Mouse (Mus musculus) adrenal gland, postnatal 14 days (tissue): ENCODE results near the gene Brs3. TPM values are rescaled to one million over a fixed set of nuclear protein-coding genes. Genes with fewer than 3 reads are reported as not detected.

Experiments used
- DNase-seq: peaks from one replicate; pipeline ENCODE4 v3.0.0; 2021; ENCODE audit warnings: mixed read lengths
- long read RNA-seq, 2 experiments: library from polyadenylated mRNA; stranded (forward); transcript quantifications; one replicate each; pipeline ENCODE4 v2.0.0; 2021
- total RNA-seq: library from RNA; stranded (reverse); gene quantifications from 2 replicates; pipeline ENCODE4 v1.2.3, GENCODE M21; 2021

Brs3 gene
- not detected in 2 replicates for total RNA-seq
- long read RNA-seq, experiment 1: 0 reads
- long read RNA-seq, experiment 2: 0 reads

DNA sequence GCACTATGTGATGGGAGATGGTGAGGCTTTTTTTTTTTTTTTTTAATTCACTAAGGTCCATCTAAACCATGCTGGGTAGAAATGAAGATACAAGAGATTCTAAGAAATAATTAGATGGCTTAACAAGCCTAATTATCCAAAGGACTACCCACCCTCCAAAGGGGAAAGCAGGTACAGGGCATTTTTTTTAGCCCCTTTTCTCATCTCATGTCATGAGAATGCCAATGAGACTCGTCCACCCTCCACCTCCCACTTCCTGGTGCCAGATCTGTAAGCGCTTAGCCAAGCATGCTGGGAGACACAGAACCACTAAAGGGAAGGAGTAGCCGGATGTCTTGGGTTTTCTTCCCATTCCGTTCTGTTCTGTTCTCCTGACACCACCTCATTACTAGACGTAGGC is at the start of gene Brs3:
Gene Brs3 (plus strand): TSS at position 301 of the 400 bp plus-strand sequence.
- no peak for DNase-seq

DNA sequence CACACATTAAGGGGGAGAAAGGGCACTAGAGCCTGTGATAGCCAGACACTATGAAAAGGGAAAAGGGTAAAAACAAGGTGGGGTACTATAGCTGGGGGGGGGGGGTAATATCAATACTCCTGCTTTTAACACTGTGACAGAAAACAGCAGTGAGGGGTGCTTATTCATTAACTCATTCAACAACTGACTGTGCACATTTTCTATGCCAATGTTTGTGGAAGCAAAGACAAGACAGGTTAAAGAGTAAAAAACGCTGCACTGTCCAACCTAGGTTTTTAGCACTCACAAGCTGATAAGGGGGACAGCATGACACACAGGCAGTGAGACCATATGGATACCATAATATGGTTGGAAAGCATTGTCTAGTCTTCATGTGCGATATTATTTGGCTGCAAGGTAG is 30.0 kb upstream of the Brs3 start:
- no peak for DNase-seq

DNA sequence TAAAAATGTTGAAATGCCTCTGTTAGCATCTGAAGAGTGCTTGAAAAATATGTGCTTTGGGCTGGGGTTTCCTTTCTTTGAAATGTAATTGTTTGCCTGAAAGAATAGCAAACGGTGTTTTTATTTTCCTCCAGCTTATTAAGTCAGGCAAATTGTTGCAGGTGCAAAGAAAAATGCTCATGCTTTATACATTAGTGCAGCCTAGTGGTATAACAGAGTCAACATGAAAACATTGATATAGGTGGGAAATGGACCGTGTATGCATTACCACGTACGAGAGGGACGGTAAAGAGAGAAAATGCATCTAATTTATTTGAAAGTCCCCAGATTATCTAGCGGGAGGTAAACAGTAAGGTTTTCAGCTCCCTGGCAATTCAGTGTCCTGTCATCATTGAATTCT is 995 bp downstream of the Brs3 start:
- DNase-seq: no peak

DNA sequence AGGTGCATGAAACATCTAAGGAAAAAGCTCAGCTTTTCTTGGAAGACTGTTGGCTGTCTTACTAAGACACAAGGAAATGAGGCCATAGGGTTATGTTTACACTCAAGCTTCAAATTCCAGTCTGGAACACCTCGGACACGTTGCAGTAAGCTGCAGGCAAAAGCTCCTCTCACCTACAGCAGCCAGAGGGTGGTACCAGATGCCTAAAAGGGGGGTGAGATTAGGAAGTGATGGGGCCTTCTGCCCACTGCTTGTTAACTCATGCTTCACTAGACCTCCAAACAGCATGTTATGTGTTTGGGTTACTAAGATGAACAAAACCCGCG is 9.9 kb downstream of the Brs3 start:
- no peak for DNase-seq

DNA sequence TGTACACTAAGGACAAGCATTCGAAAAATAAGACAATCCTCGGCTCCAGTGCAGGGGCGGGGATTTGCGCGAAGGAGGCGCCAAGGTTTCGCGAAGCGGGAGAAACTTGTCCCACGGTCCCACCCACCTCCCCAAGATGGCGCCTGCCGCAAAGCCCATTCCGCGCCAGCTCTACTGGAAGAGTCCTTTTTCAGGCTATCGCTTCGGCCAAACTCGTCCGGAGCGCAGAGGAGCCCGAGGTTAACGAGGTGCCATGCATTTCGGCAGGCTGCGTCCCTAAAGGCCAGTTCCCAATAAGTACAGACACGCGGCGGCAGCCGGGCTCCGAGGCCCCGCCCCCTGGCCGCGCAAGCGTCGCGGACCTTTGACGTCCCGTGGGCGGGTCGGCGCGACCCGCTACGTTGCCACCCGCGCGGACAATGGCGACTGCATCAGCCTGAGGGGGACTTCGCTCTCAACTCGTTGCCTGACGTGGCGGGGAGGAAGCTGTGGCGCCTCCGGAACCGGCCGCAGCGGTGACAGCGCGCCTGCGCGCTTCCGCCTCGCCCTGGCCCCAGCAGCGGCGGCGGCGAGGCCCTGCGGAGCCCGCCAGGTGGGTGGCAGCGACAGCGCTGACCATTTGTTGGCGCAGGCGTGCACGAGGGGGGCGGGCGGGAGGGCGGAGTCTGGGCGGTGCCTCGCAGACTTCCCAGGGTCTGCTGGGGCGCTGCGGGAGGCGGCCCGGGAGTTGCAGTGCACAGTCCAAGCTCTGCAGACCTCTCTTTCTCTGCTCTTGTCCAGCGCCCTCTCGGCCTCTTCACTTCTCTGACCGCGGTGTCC is 10.5 kb downstream of the Brs3 start, which contains the start of gene Htatsf1:
Gene Htatsf1 (plus strand): TSS at position 410 of the 819 bp plus-strand sequence.
- DNase-seq: peak; percentile 88

DNA sequence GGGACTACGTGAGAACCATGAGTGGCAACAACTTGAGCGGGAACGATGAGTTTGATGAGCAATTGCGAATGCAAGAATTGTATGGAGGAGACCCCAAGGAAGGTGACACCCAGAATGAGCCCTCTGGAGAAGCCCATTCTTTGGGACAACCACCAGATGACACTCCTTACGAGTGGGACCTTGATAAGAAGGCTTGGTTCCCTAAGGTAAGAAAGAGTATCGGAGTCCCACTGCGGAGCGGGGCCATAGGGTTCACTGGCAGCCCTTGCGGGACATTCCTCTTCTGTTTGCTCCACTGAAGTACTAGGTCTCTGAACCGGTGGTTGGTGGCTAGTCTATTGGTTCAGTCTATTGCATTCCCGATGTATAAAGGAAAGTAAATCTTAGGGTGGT is 11.1 kb downstream of the Brs3 start:
- no peak for DNase-seq

DNA sequence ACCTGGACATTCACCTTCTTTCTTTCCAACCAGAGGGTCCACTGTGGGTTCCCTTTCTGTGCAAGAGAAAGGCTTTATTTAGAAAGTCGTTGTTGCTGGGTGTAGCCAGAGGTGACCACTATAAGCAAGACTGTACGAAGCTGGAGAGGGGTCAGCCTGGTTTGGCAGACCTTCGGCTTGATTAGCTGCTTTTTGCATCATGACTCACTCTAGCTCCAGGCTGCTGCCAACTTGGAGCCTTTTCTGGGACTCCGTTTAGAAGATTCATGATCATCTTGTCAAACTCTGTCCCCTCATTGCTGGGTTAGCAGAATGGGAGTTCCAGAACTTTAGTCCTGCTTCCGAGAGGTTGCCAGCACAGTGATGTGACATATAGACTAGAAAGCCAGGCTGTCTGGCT is 38.6 kb downstream of the Brs3 start:
- DNase-seq: peak; percentile 13

DNA sequence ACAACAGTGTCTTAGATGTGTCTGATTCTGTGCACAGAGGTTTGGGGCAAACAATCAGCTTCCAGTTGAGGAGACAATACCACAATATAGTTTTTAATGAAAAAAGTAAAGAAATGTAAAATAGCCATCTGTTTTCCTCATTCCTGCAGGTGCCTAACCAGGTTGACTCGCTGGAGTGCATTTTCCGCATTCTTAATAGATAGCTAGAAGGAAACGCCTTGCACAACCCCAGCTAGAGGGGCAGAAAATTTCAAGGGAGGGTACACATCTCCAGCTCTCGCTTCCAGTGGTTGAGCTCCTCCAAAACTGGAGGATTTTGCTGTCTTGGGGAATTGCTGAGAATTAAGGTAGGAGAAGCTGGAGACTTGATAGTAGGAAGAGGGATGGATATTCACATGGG is 44.9 kb downstream of the Brs3 start, which contains the start of gene Vgll1:
Gene Vgll1 (plus strand): TSS at position 301 of the 400 bp plus-strand sequence.
- DNase-seq: no peak

Other genes starting within 250 kb of the Brs3 start
- 2.8 and 3.0 TPM in 2 replicates for gene Map7d3, start 220.7 kb upstream of the Brs3 start, total RNA-seq
- not detected in 2 replicates for gene Adgrg4, start 172.9 kb upstream of the Brs3 start, total RNA-seq
- 40.9 and 41.9 TPM in 2 replicates for gene Htatsf1, start 10.5 kb downstream of the Brs3 start, total RNA-seq
- not detected in 2 replicates for gene Vgll1, start 45.0 kb downstream of the Brs3 start, total RNA-seq
- 1.4 TPM in 1 of 2 replicates, not detected in the other for gene Cd40lg, start 169.1 kb downstream of the Brs3 start, total RNA-seq